Mouse (Mus musculus): Measurements from ENCODE around the gene Frem1. TPM values are rescaled to one million over a fixed set of nuclear protein-coding genes. Genes with fewer than 3 reads are reported as not detected.

The Frem1 gene
- polyA plus RNA-seq, 1 experiment from 2014 or later: 6.4 TPM

DNA sequence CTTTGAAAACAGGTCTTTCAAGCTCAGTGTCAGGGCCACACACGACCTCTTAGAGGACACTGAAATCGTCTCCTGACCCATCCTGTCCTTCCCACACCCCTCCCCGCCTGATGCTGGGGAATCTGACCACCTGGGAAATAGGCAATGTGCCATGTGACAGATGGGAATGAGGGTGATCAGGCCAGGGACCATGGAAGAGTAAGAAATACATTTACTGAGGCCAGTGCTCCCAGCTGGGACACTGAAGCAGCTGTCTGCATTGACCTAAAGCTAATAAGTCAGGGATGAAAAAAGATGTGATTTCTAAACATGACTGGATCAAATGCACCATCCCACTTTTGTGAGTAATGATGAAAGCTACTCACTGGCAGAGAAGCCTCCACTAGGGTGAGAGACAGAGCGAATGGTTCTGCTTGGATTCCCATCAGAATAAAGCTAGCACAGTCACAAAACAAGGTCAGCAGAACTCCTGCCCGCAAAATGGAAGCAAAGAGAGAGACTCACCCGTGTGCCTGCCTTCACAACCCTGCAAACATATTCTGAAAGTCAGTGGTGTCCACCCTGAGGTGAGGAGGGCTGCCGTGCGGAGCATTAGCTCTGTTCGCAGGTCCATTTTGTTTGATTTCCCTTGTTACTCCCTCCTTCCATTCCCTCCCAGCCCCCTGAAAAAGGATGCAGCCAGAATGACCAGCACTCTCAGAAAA, 106.4 kb downstream of the Frem1 start:
- H3K36me3 ChIP-seq (ENCODE audit: control insufficient read depth, insufficient read depth, low read length): peaks cover 18% of the 10 kb centered on the region; the same call in 1 of the 2 replicates
- no peak overlapping the region for H3K27ac ChIP-seq (replicated peaks in 1 of 2; ENCODE audit: control insufficient read depth in 1 of 2, insufficient read depth in 1 of 2, low read depth in 2 of 2, low read length in 2 of 2)
- H3K9me3 ChIP-seq (ENCODE audit: control insufficient read depth, low read length): no peaks in the 10 kb centered on the region
- H3K27me3 ChIP-seq (ENCODE audit: control insufficient read depth, insufficient read depth, low read length): no peaks in the 10 kb centered on the region
- no peak overlapping the region for H3K9ac ChIP-seq (ENCODE audit: low read length)
- 84% methylated on average over 9 of the region's 9 CpGs for WGBS
- ATAC-seq (ENCODE audit: insufficient number of reproducible peaks, insufficient read depth, low FRiP score, low read depth): no peak
- H3K4me3 ChIP-seq (ENCODE audit: control insufficient read depth in 1 of 2, insufficient read depth in 1 of 2, low read depth in 1 of 2, low read length in 2 of 2): no peak overlapping the region
- H3K4me2 ChIP-seq (ENCODE audit: low read length): no peak overlapping the region
- no peaks in the 10 kb centered on the region for H3K4me1 ChIP-seq (ENCODE audit: control insufficient read depth in 2 of 2, insufficient read depth in 2 of 2, low read length in 2 of 2)

DNA sequence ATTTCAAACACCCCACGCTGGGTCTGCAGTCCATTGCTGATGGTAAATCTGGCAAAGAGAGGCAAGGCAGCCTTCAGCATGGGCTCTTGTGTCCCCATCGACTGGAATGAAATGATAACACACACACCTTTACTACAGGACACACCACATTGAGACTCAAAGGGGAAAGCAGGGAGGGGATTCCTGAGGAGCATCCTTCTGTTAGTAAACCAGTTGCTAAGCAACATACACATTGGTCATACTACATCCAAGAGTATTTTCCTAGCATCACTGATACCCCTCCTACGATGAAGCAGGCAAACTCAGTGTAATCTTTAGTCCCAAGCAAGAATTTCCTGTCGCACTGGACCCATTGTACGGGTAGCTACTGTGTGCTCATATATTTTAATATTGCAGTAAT, 111.5 kb downstream of the Frem1 start:
- Histone ChIP-seq H3K27ac (replicated peaks in 1 of 2; ENCODE audit: control insufficient read depth in 1 of 2, insufficient read depth in 1 of 2, low read depth in 2 of 2, low read length in 2 of 2) (no peak overlapping the region), H3K9me3 (ENCODE audit: control insufficient read depth, low read length) (no peaks in the 10 kb centered on the region), H3K27me3 (ENCODE audit: control insufficient read depth, insufficient read depth, low read length) (no peaks in the 10 kb centered on the region), H3K9ac (ENCODE audit: low read length) (no peak overlapping the region), H3K36me3 (ENCODE audit: control insufficient read depth, insufficient read depth, low read length) (peaks cover 13% of the 10 kb centered on the region), H3K4me3 (ENCODE audit: control insufficient read depth in 1 of 2, insufficient read depth in 1 of 2, low read depth in 1 of 2, low read length in 2 of 2) (no peak overlapping the region), H3K4me2 (ENCODE audit: low read length) (no peak overlapping the region), H3K4me1 (ENCODE audit: control insufficient read depth in 2 of 2, insufficient read depth in 2 of 2, low read length in 2 of 2) (no peaks in the 10 kb centered on the region)
- WGBS: 72% methylated on average over 5 of the region's 5 CpGs
- ATAC-seq (ENCODE audit: insufficient number of reproducible peaks, insufficient read depth, low FRiP score, low read depth): no peak

DNA sequence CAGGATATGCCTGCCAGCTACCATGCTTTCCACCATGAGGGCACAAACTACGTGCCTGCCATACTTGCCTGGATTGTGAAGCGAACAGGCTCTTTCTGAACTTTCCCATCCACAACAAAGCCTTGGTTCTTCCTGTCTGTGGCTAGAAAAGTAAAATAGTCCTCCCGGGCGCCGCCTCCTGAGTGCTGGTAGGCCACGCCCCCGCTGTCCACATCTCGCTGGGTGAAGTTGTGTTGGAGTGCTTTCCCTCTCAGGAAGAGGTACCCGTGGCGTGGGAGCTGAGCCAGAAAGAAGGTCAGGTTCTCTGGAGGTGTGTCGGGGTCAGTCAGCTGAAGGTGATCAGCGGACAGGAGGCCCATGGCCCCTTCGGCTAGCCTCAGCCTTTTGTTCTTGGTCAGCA, 111.9 kb downstream of the Frem1 start:
- no peak overlapping the region for H3K4me2 ChIP-seq (ENCODE audit: low read length)
- no peak overlapping the region for H3K9ac ChIP-seq (ENCODE audit: low read length)
- H3K4me1 ChIP-seq (ENCODE audit: control insufficient read depth in 2 of 2, insufficient read depth in 2 of 2, low read length in 2 of 2): no peaks in the 10 kb centered on the region
- H3K27ac ChIP-seq (replicated peaks in 1 of 2; ENCODE audit: control insufficient read depth in 1 of 2, insufficient read depth in 1 of 2, low read depth in 2 of 2, low read length in 2 of 2): no peak overlapping the region
- no peak overlapping the region for H3K4me3 ChIP-seq (ENCODE audit: control insufficient read depth in 1 of 2, insufficient read depth in 1 of 2, low read depth in 1 of 2, low read length in 2 of 2)
- ATAC-seq (ENCODE audit: insufficient number of reproducible peaks, insufficient read depth, low FRiP score, low read depth): no peak
- no peaks in the 10 kb centered on the region for H3K27me3 ChIP-seq (ENCODE audit: control insufficient read depth, insufficient read depth, low read length)
- H3K36me3 ChIP-seq (ENCODE audit: control insufficient read depth, insufficient read depth, low read length): peaks cover 13% of the 10 kb centered on the region
- 81% methylated on average over 13 of the region's 13 CpGs for WGBS
- H3K9me3 ChIP-seq (ENCODE audit: control insufficient read depth, low read length): no peaks in the 10 kb centered on the region

DNA sequence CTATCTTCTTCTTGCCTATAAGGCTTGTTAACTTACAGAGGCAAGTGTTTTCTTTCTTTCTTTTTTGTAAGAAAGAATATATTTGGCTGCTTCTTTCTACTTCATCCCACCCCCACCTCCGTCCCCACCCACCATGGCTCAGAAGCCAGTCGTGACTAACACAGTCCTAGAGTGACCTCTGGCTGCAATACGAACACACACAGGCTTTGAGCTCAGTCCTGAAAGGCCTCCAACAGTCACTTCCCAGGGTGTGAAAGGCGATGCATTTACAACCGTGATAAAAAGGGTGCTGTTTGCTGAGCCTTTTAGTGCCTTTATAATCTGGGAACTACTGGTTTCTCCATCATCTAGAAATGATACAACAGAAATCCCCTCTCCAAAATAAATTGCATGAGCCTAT, 117.8 kb downstream of the Frem1 start:
- Histone ChIP-seq H3K4me3 (ENCODE audit: control insufficient read depth in 1 of 2, insufficient read depth in 1 of 2, low read depth in 1 of 2, low read length in 2 of 2) (no peak overlapping the region), H3K9ac (ENCODE audit: low read length) (no peak overlapping the region), H3K4me2 (ENCODE audit: low read length) (peak overlapping the region; percentile 58), H3K9me3 (ENCODE audit: control insufficient read depth, low read length) (no peaks in the 10 kb centered on the region), H3K27me3 (ENCODE audit: control insufficient read depth, insufficient read depth, low read length) (no peaks in the 10 kb centered on the region), H3K27ac (replicated peaks in 1 of 2; ENCODE audit: control insufficient read depth in 1 of 2, insufficient read depth in 1 of 2, low read depth in 2 of 2, low read length in 2 of 2) (no peak overlapping the region), H3K36me3 (ENCODE audit: control insufficient read depth, insufficient read depth, low read length) (peaks cover 2% of the 10 kb centered on the region; the same call in 1 of the 2 replicates), H3K4me1 (ENCODE audit: control insufficient read depth in 2 of 2, insufficient read depth in 2 of 2, low read length in 2 of 2) (0 out of 4 replicates have a peak, but pooled peaks cover 0 to 4% of the 10 kb centered on the region in 2 experiments)
- 11% methylated on average over 5 of the region's 5 CpGs for WGBS
- ATAC-seq (ENCODE audit: insufficient number of reproducible peaks, insufficient read depth, low FRiP score, low read depth): peak; percentile 78

DNA sequence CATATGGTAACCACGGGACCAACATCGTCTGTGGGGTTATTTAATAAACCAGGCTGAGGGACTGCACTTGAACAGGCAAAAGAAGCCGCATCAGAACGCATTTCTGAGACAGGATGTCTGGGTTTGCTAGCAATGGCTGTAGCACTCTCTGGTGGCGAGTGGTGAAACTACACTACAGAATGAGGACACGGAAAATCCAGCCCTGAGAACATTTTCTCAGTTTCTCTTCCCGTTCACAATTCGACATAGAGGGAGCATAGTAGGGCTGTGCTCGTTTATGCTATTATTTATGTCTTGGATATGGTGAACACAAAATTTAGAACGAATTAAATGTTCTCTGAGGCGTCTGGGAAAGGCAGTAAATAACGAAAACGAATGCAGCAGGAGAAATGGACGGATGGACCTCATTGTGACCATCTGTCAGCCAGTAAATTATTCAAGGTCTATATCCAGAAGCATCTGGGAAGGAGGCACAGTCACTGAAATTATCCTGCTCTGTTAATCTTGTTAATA, 118.4 kb downstream of the Frem1 start:
- 0 out of 4 replicates have a peak, but pooled peaks cover 0 to 4% of the 10 kb centered on the region in 2 experiments for H3K4me1 ChIP-seq (ENCODE audit: control insufficient read depth in 2 of 2, insufficient read depth in 2 of 2, low read length in 2 of 2)
- whole genome bisulfite sequencing: 20% methylated on average over 14 of the region's 14 CpGs
- ATAC-seq (ENCODE audit: insufficient number of reproducible peaks, insufficient read depth, low FRiP score, low read depth): no peak

DNA sequence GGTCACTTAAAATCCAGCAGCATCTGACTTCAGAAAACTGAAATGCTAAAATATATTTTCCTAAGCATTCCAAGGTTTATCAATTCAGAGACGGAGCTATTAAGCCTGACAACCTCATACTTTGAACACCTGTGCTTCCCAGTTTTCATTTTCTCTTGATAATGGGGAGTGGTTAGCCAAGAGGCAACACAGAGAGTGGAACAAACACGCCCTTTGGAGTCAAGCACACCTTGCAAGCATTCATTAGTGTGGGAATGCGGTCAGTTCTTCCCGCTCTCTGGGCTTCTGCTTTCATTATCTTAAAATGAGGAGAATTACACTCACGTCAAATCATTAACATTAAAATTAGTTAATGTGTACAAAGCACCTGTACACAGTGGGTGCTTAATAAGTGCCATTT, 122.1 kb downstream of the Frem1 start:
- H3K4me3 ChIP-seq (ENCODE audit: control insufficient read depth in 1 of 2, insufficient read depth in 1 of 2, low read depth in 1 of 2, low read length in 2 of 2): no peak overlapping the region
- H3K9ac ChIP-seq (ENCODE audit: low read length): no peak overlapping the region
- H3K27me3 ChIP-seq (ENCODE audit: control insufficient read depth, insufficient read depth, low read length): no peaks in the 10 kb centered on the region
- ATAC-seq (ENCODE audit: insufficient number of reproducible peaks, insufficient read depth, low FRiP score, low read depth): no peak
- WGBS: 88% methylated on average over 5 of the region's 5 CpGs
- 0 out of 4 replicates have a peak, but pooled peaks cover 0 to 4% of the 10 kb centered on the region in 2 experiments for H3K4me1 ChIP-seq (ENCODE audit: control insufficient read depth in 2 of 2, insufficient read depth in 2 of 2, low read length in 2 of 2)
- no peak overlapping the region for H3K4me2 ChIP-seq (ENCODE audit: low read length)
- H3K9me3 ChIP-seq (ENCODE audit: control insufficient read depth, low read length): no peaks in the 10 kb centered on the region
- 0 out of 2 replicates have a peak, but pooled peaks cover 2% of the 10 kb centered on the region for H3K36me3 ChIP-seq (ENCODE audit: control insufficient read depth, insufficient read depth, low read length)
- no peak overlapping the region for H3K27ac ChIP-seq (replicated peaks in 1 of 2; ENCODE audit: control insufficient read depth in 1 of 2, insufficient read depth in 1 of 2, low read depth in 2 of 2, low read length in 2 of 2)

More for the DNA sequence above, 118.4 kb downstream of the Frem1 start:
- Histone ChIP-seq H3K27me3 (ENCODE audit: control insufficient read depth, insufficient read depth, low read length) (no peaks in the 10 kb centered on the region), H3K36me3 (ENCODE audit: control insufficient read depth, insufficient read depth, low read length) (no peaks in the 10 kb centered on the region), H3K9me3 (ENCODE audit: control insufficient read depth, low read length) (no peaks in the 10 kb centered on the region), H3K4me2 (ENCODE audit: low read length) (peak overlapping the region; percentile 58), H3K27ac (replicated peaks in 1 of 2; ENCODE audit: control insufficient read depth in 1 of 2, insufficient read depth in 1 of 2, low read depth in 2 of 2, low read length in 2 of 2) (no peak overlapping the region), H3K9ac (ENCODE audit: low read length) (peak overlapping the region; percentile 53; the same call in 1 of the 2 replicates), H3K4me3 (ENCODE audit: control insufficient read depth in 1 of 2, insufficient read depth in 1 of 2, low read depth in 1 of 2, low read length in 2 of 2) (peak overlapping the region in 1 of 2 experiments; percentile 30; a peak in 3 of 4 replicates)

DNA sequence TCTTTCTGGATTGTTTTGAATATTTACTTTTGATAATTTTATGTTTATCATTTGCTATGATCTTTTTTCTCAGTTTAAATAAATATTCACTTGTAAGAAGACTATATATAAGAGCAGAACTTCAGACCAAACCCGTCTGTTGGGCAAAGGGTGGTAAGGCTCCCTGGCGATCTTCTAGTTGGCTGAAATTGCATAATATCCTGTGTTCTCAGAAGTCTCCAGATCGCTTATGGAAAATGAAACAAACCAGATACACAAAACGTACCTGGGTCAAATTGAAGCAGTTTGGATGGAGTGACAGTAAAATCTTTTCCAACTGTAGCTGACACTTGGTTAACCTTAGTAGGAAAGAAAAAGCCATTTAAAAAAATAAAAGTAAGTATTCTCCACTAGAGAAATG, 130.2 kb downstream of the Frem1 start:
- Histone ChIP-seq H3K9me3 (ENCODE audit: control insufficient read depth, low read length) (no peaks in the 10 kb centered on the region), H3K36me3 (ENCODE audit: control insufficient read depth, insufficient read depth, low read length) (no peaks in the 10 kb centered on the region), H3K4me3 (ENCODE audit: control insufficient read depth in 1 of 2, insufficient read depth in 1 of 2, low read depth in 1 of 2, low read length in 2 of 2) (no peak overlapping the region), H3K27me3 (ENCODE audit: control insufficient read depth, insufficient read depth, low read length) (no peaks in the 10 kb centered on the region), H3K4me1 (ENCODE audit: control insufficient read depth in 2 of 2, insufficient read depth in 2 of 2, low read length in 2 of 2) (no peaks in the 10 kb centered on the region), H3K4me2 (ENCODE audit: low read length) (no peak overlapping the region), H3K9ac (ENCODE audit: low read length) (no peak overlapping the region), H3K27ac (replicated peaks in 1 of 2; ENCODE audit: control insufficient read depth in 1 of 2, insufficient read depth in 1 of 2, low read depth in 2 of 2, low read length in 2 of 2) (no peak overlapping the region)
- ATAC-seq (ENCODE audit: insufficient number of reproducible peaks, insufficient read depth, low FRiP score, low read depth): no peak
- WGBS: 74% methylated on average over 4 of the region's 4 CpGs
